Mouse (Mus musculus): ENCODE measurements at regions not wholly inside any gene's neighbourhood (a gene's known extent, or its start where the extent isn't known, plus 50 kb on each side); places are given as distances from the start of the nearest gene placed in this dataset.

- Histone ChIP-seq H3K4me3 (ENCODE audit: low read length) (no peak overlapping the region), H3K36me3 (ENCODE audit: control insufficient read depth, insufficient read depth, low read length) (no peaks in the 10 kb centered on the region), H3K9ac (ENCODE audit: low read depth, low read length) (no peak overlapping the region), H3K4me1 (ENCODE audit: control insufficient read depth, insufficient read depth, low read depth, low read length) (no peaks in the 10 kb centered on the region), H3K9me3 (ENCODE audit: control insufficient read depth, low read length) (no peaks in the 10 kb centered on the region), H3K27me3 (replicated peaks; ENCODE audit: control insufficient read depth, insufficient read depth, low read length) (no peaks in the 10 kb centered on the region), H3K4me2 (ENCODE audit: low read length) (no peak overlapping the region), H3K27ac (ENCODE audit: low read depth, low read length) (no peak overlapping the region)
- no peak for ATAC-seq
- WGBS = 95% methylated on average over 1 of the region's 1 CpGs
Observed at GRCm38 (mm10) chr4:7206987-7207386, 1031.9 kb downstream of the Car8 start.

- Histone ChIP-seq H3K4me1 (ENCODE audit: control insufficient read depth, insufficient read depth, low read depth, low read length) (no peaks in the 10 kb centered on the region), H3K4me2 (ENCODE audit: low read length) (no peak overlapping the region), H3K9me3 (ENCODE audit: control insufficient read depth, low read length) (no peaks in the 10 kb centered on the region), H3K9ac (ENCODE audit: low read depth, low read length) (no peak overlapping the region), H3K27me3 (replicated peaks; ENCODE audit: control insufficient read depth, insufficient read depth, low read length) (no peaks in the 10 kb centered on the region), H3K36me3 (ENCODE audit: control insufficient read depth, insufficient read depth, low read length) (no peaks in the 10 kb centered on the region), H3K4me3 (ENCODE audit: low read length) (no peak overlapping the region), H3K27ac (ENCODE audit: low read depth, low read length) (no peak overlapping the region)
- WGBS = 14% methylated on average over 2 of the region's 2 CpGs
- ATAC-seq = no peak
Observed at GRCm38 (mm10) chr4:7201816-7202215, 1037.0 kb downstream of the Car8 start.

GRCm38 (mm10) chr4:7199941-7200340, 1038.9 kb downstream of the Car8 start:
- no peak for ATAC-seq
- Histone ChIP-seq H3K9ac (ENCODE audit: low read depth, low read length) (no peak overlapping the region), H3K4me1 (ENCODE audit: control insufficient read depth, insufficient read depth, low read depth, low read length) (no peaks in the 10 kb centered on the region), H3K36me3 (ENCODE audit: control insufficient read depth, insufficient read depth, low read length) (no peaks in the 10 kb centered on the region), H3K4me2 (ENCODE audit: low read length) (no peak overlapping the region), H3K4me3 (ENCODE audit: low read length) (no peak overlapping the region), H3K9me3 (ENCODE audit: control insufficient read depth, low read length) (no peaks in the 10 kb centered on the region), H3K27ac (ENCODE audit: low read depth, low read length) (no peak overlapping the region), H3K27me3 (replicated peaks; ENCODE audit: control insufficient read depth, insufficient read depth, low read length) (no peaks in the 10 kb centered on the region)
- 83% methylated on average over 2 of the region's 2 CpGs for WGBS

GRCm38 (mm10) chr4:7199052-7199451, 1039.8 kb downstream of the Car8 start:
- H3K27me3 ChIP-seq (replicated peaks; ENCODE audit: control insufficient read depth, insufficient read depth, low read length) = no peaks in the 10 kb centered on the region
- no peak overlapping the region for H3K9ac ChIP-seq (ENCODE audit: low read depth, low read length)
- no peaks in the 10 kb centered on the region for H3K9me3 ChIP-seq (ENCODE audit: control insufficient read depth, low read length)
- WGBS = 80% methylated on average over 2 of the region's 2 CpGs
- H3K4me2 ChIP-seq (ENCODE audit: low read length) = no peak overlapping the region
- H3K4me3 ChIP-seq (ENCODE audit: low read length) = no peak overlapping the region
- no peak for ATAC-seq
- no peaks in the 10 kb centered on the region for H3K36me3 ChIP-seq (ENCODE audit: control insufficient read depth, insufficient read depth, low read length)
- H3K4me1 ChIP-seq (ENCODE audit: control insufficient read depth, insufficient read depth, low read depth, low read length) = no peaks in the 10 kb centered on the region
- H3K27ac ChIP-seq (ENCODE audit: low read depth, low read length) = no peak overlapping the region

- Histone ChIP-seq H3K36me3 (ENCODE audit: control insufficient read depth, insufficient read depth, low read length) (no peaks in the 10 kb centered on the region), H3K27me3 (replicated peaks; ENCODE audit: control insufficient read depth, insufficient read depth, low read length) (no peaks in the 10 kb centered on the region), H3K9ac (ENCODE audit: low read depth, low read length) (no peak overlapping the region), H3K27ac (ENCODE audit: low read depth, low read length) (no peak overlapping the region), H3K4me3 (ENCODE audit: low read length) (no peak overlapping the region), H3K4me2 (ENCODE audit: low read length) (no peak overlapping the region), H3K9me3 (ENCODE audit: control insufficient read depth, low read length) (no peaks in the 10 kb centered on the region), H3K4me1 (ENCODE audit: control insufficient read depth, insufficient read depth, low read depth, low read length) (no peaks in the 10 kb centered on the region)
- WGBS = 90% methylated on average over 3 of the region's 3 CpGs
- ATAC-seq = no peak
Observed at GRCm38 (mm10) chr4:7196570-7196969, 1042.3 kb downstream of the Car8 start.

- no peaks in the 10 kb centered on the region for H3K36me3 ChIP-seq (ENCODE audit: control insufficient read depth, insufficient read depth, low read length)
- WGBS = 90% methylated on average over 1 of the region's 1 CpGs
- H3K4me1 ChIP-seq (ENCODE audit: control insufficient read depth, insufficient read depth, low read depth, low read length) = no peaks in the 10 kb centered on the region
- no peak overlapping the region for H3K9ac ChIP-seq (ENCODE audit: low read depth, low read length)
- no peak overlapping the region for H3K4me3 ChIP-seq (ENCODE audit: low read length)
- no peak for ATAC-seq
- no peaks in the 10 kb centered on the region for H3K9me3 ChIP-seq (ENCODE audit: control insufficient read depth, low read length)
- no peaks in the 10 kb centered on the region for H3K27me3 ChIP-seq (replicated peaks; ENCODE audit: control insufficient read depth, insufficient read depth, low read length)
- H3K27ac ChIP-seq (ENCODE audit: low read depth, low read length) = no peak overlapping the region
- no peak overlapping the region for H3K4me2 ChIP-seq (ENCODE audit: low read length)
Observed at GRCm38 (mm10) chr4:7195619-7196018, 1043.2 kb downstream of the Car8 start.

- Histone ChIP-seq H3K36me3 (ENCODE audit: control insufficient read depth, insufficient read depth, low read length) (no peaks in the 10 kb centered on the region), H3K9ac (ENCODE audit: low read depth, low read length) (no peak overlapping the region), H3K9me3 (ENCODE audit: control insufficient read depth, low read length) (no peaks in the 10 kb centered on the region), H3K4me3 (ENCODE audit: low read length) (no peak overlapping the region), H3K27me3 (replicated peaks; ENCODE audit: control insufficient read depth, insufficient read depth, low read length) (no peaks in the 10 kb centered on the region), H3K27ac (ENCODE audit: low read depth, low read length) (no peak overlapping the region), H3K4me2 (ENCODE audit: low read length) (no peak overlapping the region), H3K4me1 (ENCODE audit: control insufficient read depth, insufficient read depth, low read depth, low read length) (no peaks in the 10 kb centered on the region)
- WGBS = 68% methylated on average over 3 of the region's 3 CpGs
- no peak for ATAC-seq
Observed at GRCm38 (mm10) chr4:7191912-7192311, 1046.9 kb downstream of the Car8 start.

- Histone ChIP-seq H3K9me3 (ENCODE audit: control insufficient read depth, low read length) (no peaks in the 10 kb centered on the region), H3K36me3 (ENCODE audit: control insufficient read depth, insufficient read depth, low read length) (no peaks in the 10 kb centered on the region), H3K4me2 (ENCODE audit: low read length) (no peak overlapping the region), H3K27me3 (replicated peaks; ENCODE audit: control insufficient read depth, insufficient read depth, low read length) (no peaks in the 10 kb centered on the region), H3K4me3 (ENCODE audit: low read length) (no peak overlapping the region), H3K4me1 (ENCODE audit: control insufficient read depth, insufficient read depth, low read depth, low read length) (no peaks in the 10 kb centered on the region), H3K9ac (ENCODE audit: low read depth, low read length) (no peak overlapping the region), H3K27ac (ENCODE audit: low read depth, low read length) (no peak overlapping the region)
- WGBS = 46% methylated on average over 3 of the region's 3 CpGs
- peak; percentile 65 for ATAC-seq
Observed at GRCm38 (mm10) chr4:7191228-7191627, 1047.6 kb downstream of the Car8 start.

GRCm38 (mm10) chr4:7175030-7175429, 1063.8 kb downstream of the Car8 start:
- H3K4me2 ChIP-seq (ENCODE audit: low read length) = no peak overlapping the region
- ATAC-seq = no peak

More at GRCm38 (mm10) chr4:7175030-7175429, 1063.8 kb downstream of the Car8 start:
- no peaks in the 10 kb centered on the region for H3K9me3 ChIP-seq (ENCODE audit: control insufficient read depth, low read length)
- H3K4me3 ChIP-seq (ENCODE audit: low read length) = no peak overlapping the region
- H3K4me1 ChIP-seq (ENCODE audit: control insufficient read depth, insufficient read depth, low read depth, low read length) = no peaks in the 10 kb centered on the region
- H3K9ac ChIP-seq (ENCODE audit: low read depth, low read length) = no peak overlapping the region
- no peaks in the 10 kb centered on the region for H3K36me3 ChIP-seq (ENCODE audit: control insufficient read depth, insufficient read depth, low read length)
- 84% methylated on average over 9 of the region's 9 CpGs for WGBS
- no peak overlapping the region for H3K27ac ChIP-seq (ENCODE audit: low read depth, low read length)
- H3K27me3 ChIP-seq (replicated peaks; ENCODE audit: control insufficient read depth, insufficient read depth, low read length) = no peaks in the 10 kb centered on the region

Data from hindbrain, embryonic 16.5 days (tissue).